ENCODE assay signal across 9 mouse cellular contexts in genomic region chr7:84447060-84447459, GRCm38 (mm10). TPM values are rescaled to one million over a fixed set of nuclear protein-coding genes. Genes with fewer than 3 reads are reported as not detected.
DNase-seq lines count a peak whose midpoint lies in the region; ATAC-seq and TF ChIP-seq lines count a peak whose summit lies in the region.
"Had no signal": no experiment of that assay in that cellular context is flagged by ENCODE, and none has a peak within 500 bp of the region (broad histone marks: within the 10 kb centered on the region; RNA-seq: fewer than 3 reads in every experiment).

No protein-coding gene starts in this region.

- ATAC-seq in cerebellum, adult (ENCODE audit: insufficient number of reproducible peaks, low FRiP score, low TSS enrichment): no peak
- ATAC-seq in CD4-positive, CD25-positive, alpha-beta regulatory T cell, adult 4 months: peak; percentile 74
- ATAC-seq in forebrain, embryonic 13.5 days: peak; percentile 57; the same call in 1 of the 2 replicates
- no peak for ATAC-seq in lung, embryonic 15.5 days (ENCODE audit: borderline replicate concordance, extremely low read depth, low FRiP score, low TSS enrichment)

- WGBS in forebrain, embryonic 13.5 days: 23% methylated on average over 4 of the region's 4 CpGs
- 26% methylated on average over 4 of the region's 4 CpGs for WGBS in lung, embryonic 15.5 days

- H3K27me3 ChIP-seq in forebrain, embryonic 13.5 days: no peaks in the 10 kb centered on the region
- H3K27me3 ChIP-seq in lung, embryonic 15.5 days: no peaks in the 10 kb centered on the region
- H3K27me3 ChIP-seq: limb, embryonic 13.5 days had no signal

- H3K4me1 ChIP-seq in forebrain, embryonic 13.5 days: 0 out of 2 replicates have a peak, but pooled peaks cover 6% of the 10 kb centered on the region
- peaks cover 23% of the 10 kb centered on the region for H3K4me1 ChIP-seq in lung, embryonic 15.5 days
- H3K4me1 ChIP-seq: limb, embryonic 13.5 days had no signal

- no peak overlapping the region for H3K9ac ChIP-seq in forebrain, embryonic 13.5 days
- no peak overlapping the region for H3K9ac ChIP-seq in lung, embryonic 15.5 days
- H3K9ac ChIP-seq: limb, embryonic 13.5 days had no signal

- no peak overlapping the region for H3K27ac ChIP-seq in forebrain, embryonic 13.5 days
- H3K27ac ChIP-seq in lung, embryonic 15.5 days: peak overlapping the region; percentile 71; the same call in 1 of the 2 replicates
- H3K27ac ChIP-seq: limb, embryonic 13.5 days had no signal

- DNase-seq in cerebellum, adult 11 months: peak; percentile 15
- peak; percentile 91 for DNase-seq in brain, embryonic 14.5 days (ENCODE audit: low read depth)
- peak; percentile 53 for DNase-seq in kidney, postnatal 14 days
- DNase-seq in right cerebral cortex, postnatal 25 days: peak; percentile 57

- no peaks in the 10 kb centered on the region for H3K36me3 ChIP-seq in forebrain, embryonic 13.5 days (ENCODE audit: poor library complexity, severe bottlenecking)
- H3K36me3 ChIP-seq in lung, embryonic 15.5 days: no peaks in the 10 kb centered on the region
- H3K36me3 ChIP-seq: limb, embryonic 13.5 days had no signal

- H3K4me3 ChIP-seq in forebrain, embryonic 13.5 days: no peak overlapping the region
- no peak overlapping the region for H3K4me3 ChIP-seq in lung, embryonic 15.5 days
- H3K4me3 ChIP-seq: limb, embryonic 13.5 days had no signal

- TF ChIP-seq POLR2A in brain, embryonic 14.5 days (IDR thresholded peaks at IDR 0.05; ENCODE audit: borderline replicate concordance, extremely low read depth, insufficient read depth, insufficient read length, poor library complexity, severe bottlenecking): no peak

- TF ChIP-seq CTCF in brain, embryonic 14.5 days (IDR thresholded peaks at IDR 0.05; ENCODE audit: borderline replicate concordance, extremely low read depth, insufficient read depth, insufficient read length): peak; percentile 88; the same call in 1 of the 2 replicates

- H3K9me3 ChIP-seq in forebrain, embryonic 13.5 days (replicated peaks): no peaks in the 10 kb centered on the region
- H3K9me3 ChIP-seq in lung, embryonic 15.5 days: no peaks in the 10 kb centered on the region
- H3K9me3 ChIP-seq: limb, embryonic 13.5 days had no signal

- no peak overlapping the region for H3K4me2 ChIP-seq in forebrain, embryonic 13.5 days
- H3K4me2 ChIP-seq in lung, embryonic 15.5 days: no peak overlapping the region
- H3K4me2 ChIP-seq: limb, embryonic 13.5 days had no signal

RNA-seq across cellular contexts. Expression of gene Arnt2, which starts 37.1 kb away (rescaled TPM):
- 1 to 10 TPM; 3.6 to 4.8 TPM for polyA plus RNA-seq in CD4-positive, CD25-positive, alpha-beta regulatory T cell, adult 4 months (2017; shearing (Covaris generic))
- polyA plus RNA-seq in brain, embryonic 14.5 days (2012; rRNA removed): 172 and 207 TPM in 2 replicates
- polyA plus RNA-seq in forebrain, embryonic 13.5 days (2015; fragmentation: Nextera tagmentation; extraction: Ambion mirVana): 46.4 and 55.0 TPM in 2 replicates
- 8.4 and 8.7 TPM in 2 replicates for polyA plus RNA-seq in lung, embryonic 15.5 days (2015; fragmentation: Nextera tagmentation; extraction: Ambion mirVana)

Comparison
In these comparisons a context has a peak if more than half of its experiments do, and no peak if none do; other contexts are left out.
1. DNase-seq: peak in every context shown above with its lines; median percentile 91 in brain, embryonic 14.5 days; 57 in right cerebral cortex, postnatal 25 days; 53 in kidney, postnatal 14 days; 15 in cerebellum, adult 11 months.
2. ATAC-seq: peak in CD4-positive, CD25-positive, alpha-beta regulatory T cell, adult 4 months (single experiment) and forebrain, embryonic 13.5 days (single experiment); none in cerebellum, adult (single experiment) and lung, embryonic 15.5 days (single experiment).